Mouse (Mus musculus): ENCODE measurements around the gene Zc3h10.
"Not testable (repeated sequence)": the region's sequence is repeated elsewhere in the genome, so short reads cannot be mapped to it uniquely, and the experiment has no call there.

Gene Zc3h10

DNA sequence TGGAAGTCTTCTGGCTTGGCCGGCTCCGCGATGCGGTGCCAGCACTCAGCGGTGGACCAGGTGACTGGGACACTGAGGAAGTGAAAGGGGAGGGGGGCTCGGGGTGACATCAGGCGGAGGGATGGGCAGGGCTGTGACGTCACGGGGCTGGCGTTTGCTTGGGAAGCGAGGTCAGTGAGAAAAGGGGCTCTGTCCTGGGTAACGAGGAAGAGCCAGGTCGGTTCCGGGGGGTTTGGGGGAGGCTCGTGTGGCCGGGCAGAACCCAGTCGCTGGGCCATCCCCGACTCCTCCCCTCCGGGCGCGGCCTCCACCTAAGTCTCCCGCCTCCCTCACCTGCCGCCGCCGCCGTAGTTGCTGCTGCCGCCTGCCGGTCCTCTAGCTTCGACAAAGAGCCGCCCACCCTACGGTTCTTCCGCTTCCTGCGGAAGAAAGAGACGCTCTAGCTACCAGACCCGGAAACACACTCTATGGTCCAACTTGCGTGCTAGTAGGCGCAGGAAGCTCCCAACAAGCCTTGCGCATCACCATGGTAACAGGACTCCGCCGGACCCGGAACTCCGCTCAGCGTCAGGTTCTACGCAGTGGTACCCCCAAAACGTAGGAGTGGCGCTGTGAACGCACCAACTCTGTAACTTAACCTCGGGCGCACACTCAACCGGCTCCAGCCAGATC, at the start of gene Zc3h10:
TSS of gene Zc3h10 (minus strand) at position 414 of the 672 bp plus-strand sequence.
- DNase-seq = peak; percentile 97

DNA sequence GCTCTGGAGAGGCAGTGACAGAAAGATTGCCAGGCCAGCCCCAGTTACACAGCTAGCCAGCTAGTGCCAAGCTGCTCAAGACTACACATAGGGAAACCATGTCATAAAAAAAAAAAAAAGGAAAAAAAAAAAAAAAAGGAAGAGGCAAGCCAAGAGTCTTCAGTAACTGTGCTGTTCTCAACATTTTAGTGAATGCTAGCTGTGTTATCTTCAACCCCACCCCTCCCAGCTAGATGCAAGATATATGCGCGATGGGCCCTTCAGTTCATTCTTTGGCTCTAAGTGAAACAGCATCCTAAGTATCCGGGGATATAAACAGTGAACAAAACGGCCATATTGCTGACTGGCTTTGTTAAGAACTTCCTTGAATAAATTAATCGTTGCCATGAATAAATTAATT, 45.2 kb upstream of the Zc3h10 start:
- DNase-seq = no peak

DNA sequence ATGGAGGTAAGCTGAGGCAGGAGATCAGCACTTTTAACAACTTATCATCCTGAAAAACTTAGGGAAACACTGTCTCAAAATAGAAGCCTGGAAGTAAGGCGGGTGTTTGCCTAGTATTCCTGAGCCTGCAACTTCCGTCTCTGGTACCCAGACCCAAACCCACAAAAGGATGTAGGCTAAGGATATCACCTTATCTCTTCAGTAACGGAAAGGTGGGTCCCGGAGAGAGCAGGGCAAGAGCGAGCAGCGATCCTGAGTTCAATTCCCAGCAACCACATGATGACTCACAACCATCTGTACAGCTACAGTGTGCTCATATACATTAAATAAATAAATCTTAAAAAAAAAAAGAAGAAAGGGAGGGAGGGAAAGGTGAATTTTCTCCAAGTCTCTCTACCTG, 43.9 kb upstream of the Zc3h10 start:
- no peak for DNase-seq

DNA sequence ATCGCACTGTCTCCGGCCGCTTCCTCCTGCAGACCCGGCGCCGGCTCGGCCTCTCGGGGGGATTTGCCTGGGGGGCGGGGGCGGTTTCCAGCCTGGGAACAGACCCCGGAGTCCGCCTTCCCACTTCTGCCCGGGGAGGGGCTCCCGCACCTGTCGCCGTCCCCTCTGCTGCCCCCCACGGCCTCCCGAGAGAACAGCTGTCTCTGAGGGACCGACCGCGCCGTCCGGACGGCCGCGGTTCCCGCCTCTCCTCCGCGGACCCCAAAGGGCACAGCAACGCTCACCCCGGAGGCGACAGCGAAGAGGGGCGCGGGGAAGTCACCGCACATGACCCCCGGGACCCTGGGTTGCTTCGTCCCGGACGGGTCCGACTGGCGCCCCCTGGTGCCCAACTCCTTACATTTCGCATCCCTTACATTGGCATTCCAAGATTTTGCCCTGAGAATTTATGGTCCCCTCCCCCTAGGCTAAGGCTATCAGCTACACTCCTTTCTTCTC, 42.7 kb upstream of the Zc3h10 start:
- peak; percentile 71 for DNase-seq

DNA sequence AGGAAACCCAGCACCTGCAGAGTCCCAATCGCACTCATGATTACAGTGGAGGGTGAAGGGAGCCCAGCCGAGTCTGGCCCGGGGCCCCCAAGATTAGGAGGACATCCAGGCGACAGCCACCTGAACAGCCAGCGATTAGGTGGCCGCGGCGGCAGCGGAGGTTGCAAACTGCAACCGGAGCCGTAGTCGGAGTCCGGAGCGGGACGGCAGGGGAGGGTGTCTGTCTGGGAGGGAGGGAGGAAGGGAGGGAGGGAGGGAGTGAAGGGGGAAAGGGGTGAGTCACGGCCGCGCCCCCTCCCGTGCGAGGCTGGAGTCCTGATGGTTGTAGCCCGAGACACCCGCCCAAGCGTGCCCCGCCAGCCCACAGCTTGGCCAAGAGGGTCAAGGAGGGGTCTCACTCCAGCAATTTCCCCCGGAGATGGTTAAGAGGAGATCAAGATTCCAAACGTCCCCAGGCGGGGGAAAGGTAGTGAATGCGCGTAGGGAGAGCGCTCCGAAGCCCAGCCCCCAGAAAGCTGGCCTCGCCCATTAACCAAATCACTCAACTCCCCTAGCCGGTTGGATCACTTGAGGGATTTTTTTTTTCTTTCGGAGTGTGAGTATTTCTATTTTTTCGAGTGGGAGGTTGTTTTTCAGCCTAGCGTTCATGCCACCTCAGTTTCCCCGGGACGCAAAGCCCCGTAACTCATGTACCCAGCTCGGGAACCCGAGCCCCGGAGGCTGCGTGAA, 42.1 kb upstream of the Zc3h10 start, which contains the start of gene Erbb3:
TSS of gene Erbb3 (minus strand) at position 189 of the 729 bp plus-strand sequence.
- DNase-seq = peak; percentile 70

DNA sequence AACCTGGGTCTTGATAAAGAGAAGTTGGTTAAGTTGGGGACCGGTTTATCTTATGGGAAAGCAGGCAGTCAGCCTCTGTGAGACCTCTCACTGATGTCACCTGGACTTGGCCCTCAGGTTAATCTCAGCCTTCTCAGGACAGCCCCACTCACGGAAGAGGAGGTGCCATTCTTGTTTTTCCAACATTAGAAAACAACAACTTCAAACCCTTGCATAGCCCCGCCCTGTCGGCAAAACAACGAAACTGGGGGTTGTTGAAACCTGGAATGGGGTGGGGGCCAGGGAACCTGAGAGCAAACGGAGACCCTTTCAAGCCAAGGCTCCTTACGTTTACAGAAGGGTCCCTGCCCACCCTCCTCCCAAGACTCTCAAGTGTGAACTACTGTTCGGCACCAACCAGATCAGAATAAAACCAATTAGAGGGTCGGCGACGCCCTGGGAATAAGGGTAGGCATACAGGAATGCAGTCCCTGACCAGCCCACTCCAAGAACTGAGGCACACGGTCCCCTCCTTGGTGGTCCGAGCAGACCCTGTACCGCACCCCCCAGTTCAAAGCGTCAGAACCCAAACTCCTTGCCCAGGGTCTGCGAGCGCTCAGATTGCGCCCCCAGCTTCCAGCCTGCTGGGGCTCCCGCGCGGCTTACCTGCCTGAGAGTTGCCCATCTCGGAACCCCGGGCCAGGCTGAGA, 41.3 kb upstream of the Zc3h10 start:
- peak; percentile 34 for DNase-seq

DNA sequence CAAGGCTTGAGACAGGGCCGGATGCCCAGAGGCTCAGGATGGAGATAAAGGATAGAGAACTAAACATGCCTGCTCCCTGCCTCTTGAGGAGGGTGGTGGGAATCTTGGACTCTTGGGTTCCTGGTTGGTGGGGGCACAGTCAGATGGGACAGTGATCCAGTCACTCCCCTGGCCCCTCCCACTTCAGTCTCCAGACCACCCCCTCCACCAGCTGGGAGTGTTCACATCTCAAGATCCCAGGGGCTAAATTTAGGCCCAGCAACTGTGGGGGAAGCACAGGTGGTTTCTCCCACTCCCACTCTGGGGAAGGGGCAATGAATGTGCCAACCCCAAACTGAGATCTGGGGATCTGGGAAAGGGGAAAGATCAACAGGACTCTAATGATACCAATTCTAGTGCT, 40.6 kb upstream of the Zc3h10 start:
- peak; percentile 19 for DNase-seq

DNA sequence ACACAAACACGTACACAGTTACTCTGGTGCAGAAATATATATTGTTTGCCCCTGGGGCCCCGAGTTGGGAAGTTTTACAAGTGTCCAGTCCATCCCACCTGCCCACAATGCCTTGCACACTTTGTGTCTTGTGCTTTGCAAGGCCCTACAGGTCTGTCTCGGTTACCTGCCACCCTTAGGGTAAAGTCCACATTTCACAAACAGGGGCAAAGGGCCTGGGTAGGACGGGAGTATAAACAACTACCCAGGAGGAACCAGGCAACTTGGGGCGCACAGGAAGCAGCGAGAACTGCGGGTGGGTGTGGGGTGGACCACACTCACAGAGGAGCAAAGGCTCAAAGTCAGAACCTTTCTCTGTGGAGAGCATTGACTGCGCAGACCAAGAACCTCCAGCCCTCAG, 40.1 kb upstream of the Zc3h10 start:
- no peak for DNase-seq

DNA sequence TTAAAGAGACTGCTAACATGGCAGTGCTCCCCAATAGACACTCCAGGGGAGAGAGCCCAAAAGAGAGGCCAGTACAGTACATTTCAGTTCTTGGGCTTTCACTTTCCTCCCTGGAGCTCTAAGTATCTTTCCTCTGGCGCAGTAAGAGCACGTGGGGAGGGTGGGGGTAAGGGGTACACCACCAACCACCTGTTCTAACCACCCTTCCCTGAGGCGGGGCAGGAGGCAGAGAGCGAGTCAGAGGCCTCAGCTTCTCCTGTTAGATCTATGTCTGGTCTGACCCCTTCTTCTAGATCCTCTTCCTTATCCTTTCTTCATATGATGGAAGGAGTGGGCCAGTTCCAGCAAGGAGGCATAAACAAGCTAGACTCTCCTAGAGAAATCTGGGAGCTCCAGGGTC, 39.5 kb upstream of the Zc3h10 start:
- no peak for DNase-seq

DNA sequence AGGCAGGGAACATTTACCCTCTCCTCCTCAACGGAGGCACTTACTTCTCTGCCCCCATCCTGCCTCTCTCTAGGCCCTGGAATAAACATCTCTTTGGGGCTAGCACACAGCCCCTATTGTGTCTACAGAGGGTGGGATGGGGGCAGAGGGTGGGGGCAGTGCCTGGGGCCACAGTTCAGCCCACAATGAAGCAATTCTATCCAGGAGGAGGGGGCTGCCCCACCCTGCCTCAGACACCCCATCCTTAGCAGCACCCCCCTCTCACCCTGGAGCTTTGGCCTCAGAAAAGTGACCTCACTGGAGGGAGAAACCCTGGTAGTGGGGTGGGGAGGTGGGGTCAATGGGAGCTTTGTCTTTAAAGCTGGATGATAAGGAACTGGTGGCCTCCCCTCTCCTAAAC, 39.0 kb upstream of the Zc3h10 start:
- no peak for DNase-seq

DNA sequence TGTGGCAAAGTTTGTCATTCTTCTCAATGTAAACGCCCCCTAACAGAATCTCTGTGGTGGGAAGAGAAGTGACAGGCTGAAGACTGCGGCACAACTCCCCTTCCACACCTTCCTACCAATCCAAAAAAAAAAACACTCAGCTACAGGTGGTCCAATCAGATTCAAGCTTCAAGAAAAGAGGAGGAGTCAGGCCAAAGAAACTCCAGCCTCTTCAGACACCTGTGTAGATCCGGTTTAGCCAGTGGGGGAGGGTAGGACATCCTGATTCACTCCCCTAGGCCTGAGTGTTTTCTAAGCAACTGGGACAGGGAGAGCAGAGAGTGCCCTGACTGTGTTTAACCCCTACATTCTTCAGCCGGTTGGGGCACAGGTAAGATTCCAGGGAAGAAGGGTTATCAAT, 36.8 kb upstream of the Zc3h10 start:
- peak; percentile 77 for DNase-seq

DNA sequence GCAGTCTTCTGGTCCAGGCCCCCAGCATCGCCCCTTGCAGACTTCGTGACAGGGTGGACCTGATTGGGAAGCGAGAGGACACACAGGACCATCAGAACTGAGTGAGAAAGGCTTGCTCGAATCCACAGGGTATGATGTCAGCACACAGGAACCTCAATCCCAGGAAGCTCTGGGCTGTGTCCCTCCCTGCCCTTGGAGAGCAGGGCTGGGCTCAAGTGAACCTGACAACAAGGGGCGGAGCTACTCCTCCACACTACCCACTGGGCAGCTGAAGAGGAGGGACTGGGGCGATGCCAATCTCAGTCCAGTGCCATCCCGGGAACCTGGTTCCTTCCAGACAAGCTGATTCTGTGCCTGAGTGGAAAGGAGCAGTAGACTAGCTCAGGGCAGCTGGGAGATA, 36.1 kb upstream of the Zc3h10 start:
- peak; percentile 83 for DNase-seq

DNA sequence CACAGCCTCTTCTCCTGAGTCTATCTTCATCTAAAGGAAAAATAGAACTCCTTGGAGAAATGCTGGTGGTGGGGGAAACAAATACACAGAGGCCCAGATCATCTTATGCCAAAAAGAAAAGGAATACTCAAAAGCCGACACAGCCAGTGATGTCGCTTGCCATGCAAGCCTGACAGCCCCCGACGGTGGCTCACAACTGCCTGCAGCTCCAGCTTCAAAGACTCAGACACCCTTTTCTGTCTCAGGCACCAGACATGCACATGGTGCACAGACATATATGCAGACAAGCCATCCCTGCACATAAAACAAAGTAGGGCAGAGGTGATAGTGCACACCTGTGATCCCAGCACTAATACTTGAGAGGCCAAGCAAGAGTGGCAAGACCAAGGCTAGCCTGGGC, 32.2 kb upstream of the Zc3h10 start:
- DNase-seq = no peak

DNA sequence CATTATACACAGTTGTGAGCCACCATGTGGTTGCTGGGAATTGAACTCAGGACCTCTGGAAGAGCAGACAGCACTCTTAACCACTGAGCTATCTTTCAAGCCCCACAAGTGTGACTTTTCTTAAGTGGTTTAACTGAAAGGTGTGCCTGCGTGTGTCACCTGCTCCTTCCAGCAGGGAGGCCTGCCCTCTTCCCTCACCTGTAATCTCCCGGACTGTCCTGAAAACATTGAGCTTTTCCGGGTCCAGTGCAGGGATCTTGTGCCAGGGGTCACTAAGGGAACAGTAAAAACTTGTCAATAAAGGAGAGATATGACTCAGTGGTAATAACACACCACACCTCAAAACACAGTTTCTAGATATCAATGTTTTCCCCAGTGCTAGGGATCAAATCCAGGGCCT, 31.7 kb upstream of the Zc3h10 start:
- no peak for DNase-seq

DNA sequence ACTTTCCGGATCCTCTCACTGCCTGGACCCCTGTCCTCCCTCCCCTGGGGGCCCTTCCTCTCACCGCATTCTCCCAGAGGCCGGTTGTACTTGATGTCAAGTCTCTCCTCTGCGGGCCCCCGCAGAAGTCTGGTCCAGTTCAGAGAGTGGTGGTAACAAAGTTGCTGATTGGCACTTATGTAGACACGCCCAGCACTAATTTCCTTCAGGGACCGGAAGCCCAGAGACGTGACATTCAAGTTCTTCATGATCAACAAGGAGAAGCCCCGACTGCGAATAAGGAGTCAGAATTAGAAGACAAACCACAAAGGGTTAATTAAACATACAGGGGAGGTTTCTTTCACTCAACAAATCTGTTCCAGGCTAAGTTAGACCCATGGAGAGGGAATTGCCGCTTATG, 30.8 kb upstream of the Zc3h10 start:
- DNase-seq = no peak

DNA sequence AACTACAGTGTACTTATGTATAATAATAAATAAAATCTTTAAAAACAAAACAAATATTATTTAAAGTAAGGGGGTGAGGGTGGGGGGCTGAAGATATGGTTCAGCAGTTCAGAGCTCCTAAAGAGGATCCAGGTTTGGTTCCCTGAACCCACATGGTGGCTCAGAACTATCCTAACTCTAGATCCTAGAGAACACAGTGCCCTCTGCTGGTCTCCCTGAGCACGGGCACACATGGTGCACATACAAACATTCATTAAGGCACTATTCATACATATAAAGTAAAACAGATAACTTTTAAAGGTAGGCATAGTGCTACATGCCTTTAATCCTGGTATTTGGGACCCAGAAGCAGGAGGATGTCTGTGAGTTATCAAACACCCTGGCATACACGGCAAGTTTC, 27.5 kb upstream of the Zc3h10 start:
- DNase-seq = no peak

DNA sequence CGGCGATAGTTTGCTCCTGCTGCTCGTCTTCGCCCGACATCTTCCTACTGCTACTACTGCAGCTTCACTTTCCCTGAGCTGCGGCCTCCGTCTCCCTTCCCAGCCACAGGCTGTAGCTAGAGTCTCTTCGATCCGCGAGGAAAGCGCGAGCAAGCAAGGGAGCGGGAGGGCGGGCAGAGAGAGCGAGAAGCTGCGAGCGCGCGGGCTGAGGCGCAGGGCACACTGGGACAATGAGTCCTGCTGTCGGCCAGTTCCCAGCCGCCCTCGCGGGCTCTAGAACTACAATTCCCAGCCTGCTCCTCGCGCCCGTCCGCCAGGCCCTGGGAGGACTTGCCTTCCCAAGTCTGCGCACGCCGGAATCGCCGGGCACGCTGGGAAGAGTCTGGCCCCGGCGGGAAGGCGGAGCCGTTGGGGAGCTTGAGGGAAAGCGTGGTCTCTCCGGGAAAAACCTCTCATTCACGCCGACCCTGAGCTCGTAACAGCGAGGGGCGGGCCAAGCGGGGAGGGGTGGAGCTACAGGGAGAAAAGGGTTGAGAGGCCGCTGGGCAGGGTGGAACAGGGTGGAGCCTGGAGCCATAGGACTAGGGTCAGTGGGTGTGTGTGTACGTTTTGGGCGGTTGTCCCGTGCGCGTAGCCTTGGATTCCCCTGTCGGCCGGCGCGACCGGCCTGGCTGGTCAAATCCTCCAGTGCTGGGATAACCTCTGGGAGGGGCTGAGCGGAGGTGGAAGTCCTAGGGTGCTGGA, 18.4 kb upstream of the Zc3h10 start, which contains the start of gene Pa2g4:
TSS of gene Pa2g4 (minus strand) at position 200 of the 744 bp plus-strand sequence.
- peak; percentile 99 for DNase-seq

DNA sequence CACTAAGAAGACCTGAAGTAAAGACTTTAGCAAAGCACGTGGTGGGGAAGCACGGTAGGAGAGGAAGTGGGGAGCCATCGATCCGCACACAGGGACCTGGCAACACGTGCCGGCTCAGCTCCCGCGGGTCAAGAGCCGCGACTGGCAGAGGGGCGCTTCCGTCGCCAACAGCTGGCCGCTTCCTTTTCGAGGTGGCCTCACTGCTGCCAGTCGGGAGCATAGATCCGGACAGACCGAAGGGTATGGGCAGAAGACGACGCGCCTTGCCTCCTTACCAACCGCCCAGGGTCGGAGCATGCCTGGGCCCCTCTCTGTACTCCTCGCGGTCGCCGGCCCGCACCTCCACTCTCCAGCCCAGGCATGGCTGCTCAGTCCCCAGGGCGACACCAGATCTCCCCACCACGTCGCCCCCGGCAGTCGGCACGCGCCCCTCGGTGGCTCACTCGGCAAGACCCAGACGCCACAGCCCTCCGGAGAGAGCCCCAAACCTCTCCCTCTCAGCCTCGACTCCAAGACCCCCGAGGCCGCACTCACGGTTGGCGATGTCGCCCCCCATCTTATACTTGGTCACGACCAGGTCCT, 17.7 kb upstream of the Zc3h10 start:
- peak; percentile 50 for DNase-seq

DNA sequence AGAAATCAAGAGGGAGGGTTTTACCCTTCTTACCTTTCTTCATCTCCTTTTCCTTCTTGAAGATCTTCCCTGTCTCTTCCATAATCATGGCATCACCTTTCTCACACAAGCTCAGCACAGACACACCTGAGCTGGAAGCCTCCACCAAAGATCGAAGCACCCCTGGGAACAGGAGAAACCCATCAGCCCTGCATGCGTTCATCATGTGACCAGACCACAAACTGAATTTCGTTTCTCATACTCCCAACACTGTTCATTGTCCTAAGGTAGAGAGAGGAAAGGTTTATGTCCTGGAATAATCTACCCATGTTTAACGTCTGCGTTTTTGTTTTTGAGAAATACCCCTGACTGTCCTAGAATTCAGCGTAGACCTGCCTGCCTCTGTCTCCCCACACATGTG, 16.0 kb upstream of the Zc3h10 start:
- DNase-seq = no peak

DNA sequence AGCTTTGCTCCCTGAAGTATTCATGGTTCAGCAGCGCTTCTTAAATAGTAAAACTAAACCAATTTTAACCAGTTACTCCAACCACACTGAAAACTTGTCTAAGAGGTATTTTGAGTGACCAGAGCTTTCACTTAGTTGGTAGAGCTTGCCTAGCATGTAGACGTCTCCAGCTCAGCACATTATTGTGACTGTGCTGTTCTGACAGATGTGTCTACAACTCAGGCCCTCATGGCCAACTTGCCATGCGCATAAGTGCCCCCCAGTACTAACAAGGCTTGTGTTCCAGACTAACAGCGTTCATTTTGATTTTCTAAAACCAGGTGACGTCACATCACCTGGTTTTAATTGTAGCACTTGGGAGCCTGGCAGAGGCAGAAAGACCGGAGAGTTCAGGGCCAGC, 9.4 kb upstream of the Zc3h10 start:
- no peak for DNase-seq

DNA sequence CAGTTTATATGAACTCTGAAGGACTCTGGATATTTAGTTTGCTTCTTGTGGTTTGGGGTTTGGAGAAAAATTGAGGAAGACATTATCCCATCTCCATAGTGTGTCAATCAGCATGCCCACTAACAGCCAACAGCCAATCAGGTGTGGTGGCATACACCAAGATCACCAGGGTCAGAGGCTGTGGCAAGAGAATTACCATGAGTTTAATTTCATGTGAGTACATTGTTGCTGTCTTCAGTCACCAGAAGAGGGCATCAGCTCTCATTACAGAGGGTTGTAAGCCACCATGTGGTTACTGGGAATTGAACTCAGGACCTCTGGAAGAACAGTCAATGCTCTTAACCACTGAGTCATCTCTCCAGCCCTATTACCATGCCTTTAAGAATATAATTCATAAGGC, 8.7 kb upstream of the Zc3h10 start:
- no peak for DNase-seq

DNA sequence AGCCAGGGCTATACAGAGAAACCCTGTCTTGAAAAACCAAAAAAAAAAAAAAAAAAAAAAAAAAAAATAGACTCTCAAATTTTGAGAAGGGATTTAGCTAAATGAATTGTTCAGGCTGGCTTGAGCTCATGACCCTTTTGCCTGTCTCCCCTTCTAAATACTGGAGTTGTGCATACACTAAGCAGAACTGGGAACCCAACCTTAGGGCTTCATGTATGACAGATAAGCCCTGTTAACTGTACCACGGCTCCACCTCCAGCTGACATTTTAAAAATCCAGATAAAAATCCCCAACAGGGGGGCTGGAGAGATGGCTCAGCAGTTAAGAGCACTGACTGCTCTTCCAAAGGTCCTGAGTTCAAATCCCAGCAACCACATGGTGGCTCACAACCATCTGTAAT, 8.0 kb upstream of the Zc3h10 start:
- not testable (repeated sequence) for DNase-seq

Measured in lung, postnatal 10 days (tissue).